Mouse (Mus musculus) colon, adult 2 months (tissue): ENCODE data around the gene Cers2. TPM values are rescaled to one million over a fixed set of nuclear protein-coding genes. Genes with fewer than 3 reads are reported as not detected.

Experiments
- polyA plus RNA-seq: library from polyadenylated mRNA; depleted of rRNA; stranded (reverse); fragments of >200 nt; gene quantifications from 2 replicates; pipeline ENCODE4 v1.2.3, GENCODE M21; 2012; rRNA removed

The Cers2 gene
- 47.5 and 48.1 TPM in 2 replicates for polyA plus RNA-seq

GRCm38 (mm10) chr3:95314486-95315093 lies at the start of gene Cers2:
Gene Cers2, plus strand, starts transcription at chr3:95314791.

GRCm38 (mm10) chr3:95281216-95282126 lies 33.1 kb upstream of the Cers2 start, which contains the start of the genes Mindy1 and Prune1:
Gene Mindy1, plus strand, starts transcription at chr3:95281345.
Gene Prune1, minus strand, starts transcription at chr3:95282076.

DNA sequence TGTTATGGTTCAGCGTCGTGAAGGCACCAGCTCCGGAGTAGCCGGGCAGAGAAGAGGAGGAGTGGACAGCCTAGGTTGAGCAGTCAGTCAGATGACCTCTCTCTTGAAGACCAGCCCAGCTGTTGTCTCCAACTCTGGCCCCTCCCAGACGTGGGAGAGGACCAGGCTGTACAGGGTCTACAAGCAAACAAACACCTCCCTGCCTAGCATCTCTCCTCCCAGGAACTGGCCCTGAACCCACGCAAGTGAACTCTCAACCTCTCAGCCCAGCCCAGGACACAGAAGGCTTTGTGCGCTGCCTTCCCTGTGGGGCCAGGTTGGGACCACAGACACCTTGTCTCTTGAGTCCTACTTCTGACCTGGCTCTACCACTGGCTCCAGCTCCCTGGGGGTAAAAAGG lies 7.5 kb upstream of the Cers2 start, which contains the start of gene Anxa9:
Gene Anxa9, minus strand, starts transcription at position 77 of the 400 bp plus-strand sequence.

DNA sequence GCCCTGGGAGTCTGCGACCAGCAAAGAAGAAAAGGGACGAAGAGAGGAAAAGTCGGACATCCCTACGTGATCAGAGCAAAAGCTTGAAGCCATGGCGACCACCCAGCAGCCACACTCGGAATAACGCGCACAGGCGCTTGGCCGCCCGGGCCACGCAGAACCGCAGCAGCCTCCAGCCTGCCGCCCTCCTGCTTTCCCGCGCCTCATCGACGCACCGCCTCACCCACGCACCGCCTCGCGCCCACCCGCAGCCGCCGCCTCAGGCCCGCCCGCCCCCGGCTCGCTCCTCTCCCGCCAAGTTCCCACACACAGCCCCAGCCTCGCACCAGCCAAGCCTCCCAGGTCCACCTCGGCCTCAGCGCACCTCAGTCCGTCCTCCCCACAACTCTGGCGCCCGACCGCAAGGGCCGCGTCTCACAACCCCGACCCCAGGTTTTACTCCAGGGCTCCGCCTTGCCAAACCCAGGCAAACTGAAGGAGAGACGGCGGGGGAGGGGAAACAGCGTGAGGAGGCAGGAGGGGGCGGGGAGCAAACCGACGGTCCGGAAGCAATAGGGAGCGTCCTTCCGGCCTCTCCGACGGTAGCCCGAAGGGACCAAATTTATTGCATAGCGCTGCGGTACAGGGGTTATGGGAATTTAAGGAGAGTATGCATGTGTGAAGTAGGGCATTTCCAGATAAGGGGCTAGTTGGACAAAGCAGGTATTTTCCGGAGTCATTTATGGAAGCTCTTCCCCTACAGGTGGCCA lies 42.3 kb downstream of the Cers2 start, which contains the start of gene Setdb1:
Gene Setdb1, minus strand, starts transcription at position 502 of the 749 bp plus-strand sequence.

Other genes starting within 250 kb of the Cers2 start
- 10.7 and 11.9 TPM in 2 replicates for gene Pip5k1a, start 207.9 kb upstream of the Cers2 start, polyA plus RNA-seq
- 68.0 and 78.0 TPM in 2 replicates for gene Vps72, start 203.8 kb upstream of the Cers2 start, polyA plus RNA-seq
- 0.93 and 1.5 TPM in 2 replicates for gene Tmod4, start 190.3 kb upstream of the Cers2 start, polyA plus RNA-seq
- 26.0 and 28.9 TPM in 2 replicates for gene Scnm1, start 180.8 kb upstream of the Cers2 start, polyA plus RNA-seq
- 4.3 and 5.4 TPM in 2 replicates for gene Lysmd1, start 180.7 kb upstream of the Cers2 start, polyA plus RNA-seq
- gene Tnfaip8l2, start 172.4 kb upstream of the Cers2 start, polyA plus RNA-seq: 8.8 and 9.7 TPM in 2 replicates
- gene Sema6c, start 154.3 kb upstream of the Cers2 start, polyA plus RNA-seq: 5.5 and 7.0 TPM in 2 replicates
- 7.3 and 7.6 TPM in 2 replicates for gene Gabpb2, start 96.9 kb upstream of the Cers2 start, polyA plus RNA-seq
- 45.1 and 48.4 TPM in 2 replicates for gene Cdc42se1, start 86.1 kb upstream of the Cers2 start, polyA plus RNA-seq
- gene Mllt11, start 82.6 kb upstream of the Cers2 start, polyA plus RNA-seq: 15.7 and 16.9 TPM in 2 replicates
- 0.51 and 0.64 TPM in 2 replicates for gene Gm128, start 73.2 kb upstream of the Cers2 start, polyA plus RNA-seq
- gene Bnipl, start 63.6 kb upstream of the Cers2 start, polyA plus RNA-seq: 5.2 and 5.5 TPM in 2 replicates
- gene Mindy1, start 33.4 kb upstream of the Cers2 start, polyA plus RNA-seq: 141 and 163 TPM in 2 replicates
- gene Prune1, start 32.7 kb upstream of the Cers2 start, polyA plus RNA-seq: 10.7 and 12.5 TPM in 2 replicates
- gene Anxa9, start 7.6 kb upstream of the Cers2 start, polyA plus RNA-seq: 1.3 and 1.5 TPM in 2 replicates
- 8.3 and 8.7 TPM in 2 replicates for gene Setdb1, start 42.4 kb downstream of the Cers2 start, polyA plus RNA-seq
- not detected in 2 replicates for gene 4930558C23Rik, start 88.0 kb downstream of the Cers2 start, polyA plus RNA-seq
- 26.7 and 27.6 TPM in 2 replicates for gene Arnt, start 119.6 kb downstream of the Cers2 start, polyA plus RNA-seq
- 2.6 and 3.4 TPM in 2 replicates for gene Ctsk, start 184.5 kb downstream of the Cers2 start, polyA plus RNA-seq
- gene Ctss, start 212.0 kb downstream of the Cers2 start, polyA plus RNA-seq: 59.5 and 69.0 TPM in 2 replicates
- not detected in 2 replicates for gene Hormad1, start 244.9 kb downstream of the Cers2 start, polyA plus RNA-seq